Mouse (Mus musculus): Measurements from ENCODE around the gene Synpo2. TPM values are rescaled to one million over a fixed set of nuclear protein-coding genes. Genes with fewer than 3 reads are reported as not detected.

The Synpo2 gene
- polyA plus RNA-seq, 1 experiment = 0.29 TPM

DNA sequence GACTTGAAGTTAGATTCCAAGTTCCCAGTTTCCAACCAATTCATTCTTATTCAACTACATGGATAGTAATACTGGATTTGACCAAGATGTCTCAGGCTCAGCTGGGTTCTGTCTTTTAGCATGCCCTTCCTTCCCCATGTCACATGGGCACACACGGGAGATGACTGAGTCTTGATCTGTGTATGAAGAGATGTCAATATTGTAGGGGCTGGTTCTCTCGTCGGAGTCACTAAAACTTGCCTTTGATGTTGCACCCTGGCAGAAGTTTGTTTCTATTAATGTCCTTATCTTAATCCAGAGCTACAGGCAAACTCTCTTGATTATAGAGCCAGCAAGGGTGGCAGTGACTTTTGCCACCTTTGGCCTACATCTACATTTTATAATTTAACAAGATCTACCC, 154.3 kb downstream of the Synpo2 start:
- TF ChIP-seq CTCF (IDR thresholded peaks at IDR 0.05; ENCODE audit: low read depth, low read length) (no peak), POLR2A (IDR thresholded peaks at IDR 0.05; ENCODE audit: borderline replicate concordance, low read depth, low read length) (no peak)
- Histone ChIP-seq H3K27ac (ENCODE audit: insufficient read depth, low read depth, low read length) (no peak overlapping the region), H3K4me3 (ENCODE audit: insufficient read depth, low read length) (no peak overlapping the region), H3K4me1 (ENCODE audit: control insufficient read depth, insufficient read depth, low read length) (no peaks in the 10 kb centered on the region)

GRCm38 (mm10) chr3:123080943-123081342, 155.0 kb downstream of the Synpo2 start:
- Histone ChIP-seq H3K4me3 (ENCODE audit: insufficient read depth, low read length) (no peak overlapping the region), H3K27ac (ENCODE audit: insufficient read depth, low read depth, low read length) (no peak overlapping the region), H3K4me1 (ENCODE audit: control insufficient read depth, insufficient read depth, low read length) (no peaks in the 10 kb centered on the region)
- TF ChIP-seq POLR2A (IDR thresholded peaks at IDR 0.05; ENCODE audit: borderline replicate concordance, low read depth, low read length) = no peak
- TF ChIP-seq CTCF (IDR thresholded peaks at IDR 0.05; ENCODE audit: low read depth, low read length) = no peak

DNA sequence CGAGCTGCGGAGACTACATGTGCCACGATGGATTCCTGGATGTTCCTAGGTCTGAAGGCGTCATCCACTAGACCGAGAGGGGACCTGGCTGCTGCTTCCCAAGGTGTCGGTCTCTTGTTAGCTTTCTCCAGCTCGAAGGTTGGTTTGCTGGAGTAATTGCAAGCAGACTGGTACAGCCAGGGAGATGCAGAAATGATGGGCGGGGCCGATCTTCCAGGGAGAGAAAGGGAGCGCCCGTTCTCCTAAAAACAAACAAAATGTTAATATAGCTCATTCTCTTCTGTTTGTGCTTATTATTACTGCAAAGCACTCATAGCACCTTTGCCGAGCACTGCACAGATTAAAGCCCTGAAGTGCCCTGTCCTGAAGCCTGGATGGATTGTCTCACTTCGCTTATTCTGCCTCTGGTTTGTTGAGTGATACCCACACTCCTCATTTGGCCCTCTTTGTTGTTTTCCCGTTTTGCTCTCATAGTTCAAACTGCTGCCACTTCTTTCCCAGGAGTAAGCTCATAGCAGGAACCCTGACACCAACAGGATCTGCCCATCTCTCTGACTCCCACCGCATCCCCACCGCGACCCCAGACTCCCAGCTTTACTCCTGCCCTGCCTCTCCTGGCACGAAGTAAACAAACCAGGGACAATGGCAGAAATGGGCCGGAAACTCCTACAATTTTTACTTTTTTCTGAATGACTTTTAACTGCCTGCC, 155.8 kb downstream of the Synpo2 start:
- no peak for TF ChIP-seq POLR2A (IDR thresholded peaks at IDR 0.05; ENCODE audit: borderline replicate concordance, low read depth, low read length)
- TF ChIP-seq CTCF (IDR thresholded peaks at IDR 0.05; ENCODE audit: low read depth, low read length) = no peak
- Histone ChIP-seq H3K4me1 (ENCODE audit: control insufficient read depth, insufficient read depth, low read length) (no peaks in the 10 kb centered on the region), H3K27ac (ENCODE audit: insufficient read depth, low read depth, low read length) (no peak overlapping the region), H3K4me3 (ENCODE audit: insufficient read depth, low read length) (no peak overlapping the region)

DNA sequence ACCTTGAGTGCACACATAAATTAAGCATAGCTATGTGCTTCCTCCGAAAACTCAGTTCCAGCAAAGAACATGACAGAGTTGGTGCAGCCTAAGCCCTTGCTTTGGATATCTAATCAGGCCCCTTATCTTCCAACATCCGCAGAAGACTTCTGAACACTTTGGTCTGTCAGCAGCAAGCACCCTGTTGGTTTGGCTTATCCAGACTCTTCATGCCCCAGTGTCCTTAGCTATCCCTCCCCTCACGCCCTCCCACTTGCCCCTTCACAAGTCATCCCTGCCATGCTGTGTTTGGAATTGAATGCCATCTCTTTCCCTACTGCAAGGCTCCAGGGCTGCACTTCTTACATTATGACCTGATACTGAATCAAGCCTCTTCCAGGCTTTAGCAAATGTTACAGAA, 160.2 kb downstream of the Synpo2 start:
- H3K4me1 ChIP-seq (ENCODE audit: control insufficient read depth, insufficient read depth, low read length) = no peaks in the 10 kb centered on the region
- no peak overlapping the region for H3K4me3 ChIP-seq (ENCODE audit: insufficient read depth, low read length)
- H3K27ac ChIP-seq (ENCODE audit: insufficient read depth, low read depth, low read length) = no peak overlapping the region
- TF ChIP-seq CTCF (IDR thresholded peaks at IDR 0.05; ENCODE audit: low read depth, low read length) = no peak
- TF ChIP-seq POLR2A (IDR thresholded peaks at IDR 0.05; ENCODE audit: borderline replicate concordance, low read depth, low read length) = no peak

DNA sequence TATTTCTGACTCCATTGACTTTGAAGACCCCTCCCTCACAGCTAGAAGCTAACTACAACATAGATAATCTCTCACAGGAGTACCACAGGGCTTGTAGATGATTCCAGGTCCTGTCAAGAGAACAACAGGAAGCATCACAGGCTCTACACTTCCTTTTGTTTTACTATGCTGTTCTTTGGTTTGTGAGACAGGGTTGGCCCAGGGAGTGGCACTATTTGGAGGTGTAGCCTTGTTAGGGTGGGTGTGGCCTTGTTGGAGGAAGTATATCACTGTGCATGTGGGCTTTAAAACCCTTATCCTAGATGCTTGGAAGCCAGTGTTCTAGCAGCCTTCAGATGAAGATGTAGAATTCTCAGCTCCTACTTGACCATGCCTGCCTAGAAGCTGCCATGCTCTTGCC, 160.9 kb downstream of the Synpo2 start:
- Histone ChIP-seq H3K4me1 (ENCODE audit: control insufficient read depth, insufficient read depth, low read length) (no peaks in the 10 kb centered on the region), H3K27ac (ENCODE audit: insufficient read depth, low read depth, low read length) (no peak overlapping the region), H3K4me3 (ENCODE audit: insufficient read depth, low read length) (no peak overlapping the region)
- no peak for TF ChIP-seq CTCF (IDR thresholded peaks at IDR 0.05; ENCODE audit: low read depth, low read length)
- TF ChIP-seq POLR2A (IDR thresholded peaks at IDR 0.05; ENCODE audit: borderline replicate concordance, low read depth, low read length) = no peak

GRCm38 (mm10) chr3:123073351-123073750, 162.6 kb downstream of the Synpo2 start:
- H3K4me1 ChIP-seq (ENCODE audit: control insufficient read depth, insufficient read depth, low read length) = no peaks in the 10 kb centered on the region
- H3K27ac ChIP-seq (ENCODE audit: insufficient read depth, low read depth, low read length) = no peak overlapping the region
- TF ChIP-seq CTCF (IDR thresholded peaks at IDR 0.05; ENCODE audit: low read depth, low read length) = no peak
- no peak for TF ChIP-seq POLR2A (IDR thresholded peaks at IDR 0.05; ENCODE audit: borderline replicate concordance, low read depth, low read length)
- no peak overlapping the region for H3K4me3 ChIP-seq (ENCODE audit: insufficient read depth, low read length)

DNA sequence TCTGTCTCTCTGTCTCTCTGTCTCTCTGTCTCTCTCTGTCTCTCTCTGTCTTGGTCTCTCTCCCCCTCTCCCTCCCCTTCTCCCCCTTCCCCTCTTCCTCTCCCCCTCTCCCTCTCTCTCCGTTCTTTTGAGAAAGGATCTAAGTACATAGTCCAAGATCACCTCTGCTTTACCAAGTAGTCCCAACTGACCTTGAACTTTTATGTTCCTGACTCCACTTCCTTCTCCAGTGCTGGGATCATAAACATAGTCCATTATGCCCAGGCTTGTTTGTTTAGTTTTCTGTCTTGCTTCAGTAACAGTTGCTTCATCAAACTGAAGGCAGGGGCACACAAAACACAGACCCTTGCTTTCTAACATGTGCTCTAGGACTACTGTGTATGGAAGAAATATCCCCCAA, 163.5 kb downstream of the Synpo2 start:
- Histone ChIP-seq H3K4me3 (ENCODE audit: insufficient read depth, low read length) (no peak overlapping the region), H3K4me1 (ENCODE audit: control insufficient read depth, insufficient read depth, low read length) (no peaks in the 10 kb centered on the region), H3K27ac (ENCODE audit: insufficient read depth, low read depth, low read length) (no peak overlapping the region)
- TF ChIP-seq CTCF (IDR thresholded peaks at IDR 0.05; ENCODE audit: low read depth, low read length) (no peak), POLR2A (IDR thresholded peaks at IDR 0.05; ENCODE audit: borderline replicate concordance, low read depth, low read length) (no peak)

DNA sequence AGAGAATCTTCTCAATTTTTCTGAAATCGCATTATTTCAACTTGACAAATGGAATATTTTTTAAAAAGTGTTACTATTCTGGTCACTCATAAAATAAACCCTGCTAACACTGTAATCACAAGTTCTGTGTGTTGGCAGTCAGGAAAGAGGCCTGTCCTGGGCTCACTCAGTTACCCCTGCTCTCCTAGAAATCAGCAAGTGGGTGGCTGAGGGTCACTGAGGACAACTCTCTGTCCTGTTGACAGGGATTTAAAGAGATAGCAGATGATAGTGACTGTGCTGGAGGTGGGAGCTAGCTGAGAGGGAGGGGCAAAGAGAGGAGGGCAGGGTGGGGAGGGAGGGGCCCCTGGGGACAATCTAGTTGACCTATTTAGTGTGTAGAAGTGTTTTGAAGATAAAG, 165.0 kb downstream of the Synpo2 start:
- Histone ChIP-seq H3K4me3 (ENCODE audit: insufficient read depth, low read length) (no peak overlapping the region), H3K4me1 (ENCODE audit: control insufficient read depth, insufficient read depth, low read length) (no peaks in the 10 kb centered on the region), H3K27ac (ENCODE audit: insufficient read depth, low read depth, low read length) (no peak overlapping the region)
- no peak for TF ChIP-seq CTCF (IDR thresholded peaks at IDR 0.05; ENCODE audit: low read depth, low read length)

- H3K4me1 ChIP-seq (ENCODE audit: control insufficient read depth, insufficient read depth, low read length) = peaks cover 10% of the 10 kb centered on the region
- no peak for TF ChIP-seq CTCF (IDR thresholded peaks at IDR 0.05; ENCODE audit: low read depth, low read length)
- TF ChIP-seq POLR2A (IDR thresholded peaks at IDR 0.05; ENCODE audit: borderline replicate concordance, low read depth, low read length) = no peak
- H3K4me3 ChIP-seq (ENCODE audit: insufficient read depth, low read length) = no peak overlapping the region
- no peak overlapping the region for H3K27ac ChIP-seq (ENCODE audit: insufficient read depth, low read depth, low read length)
Measured at GRCm38 (mm10) chr3:123066836-123067235, 169.1 kb downstream of the Synpo2 start.

DNA sequence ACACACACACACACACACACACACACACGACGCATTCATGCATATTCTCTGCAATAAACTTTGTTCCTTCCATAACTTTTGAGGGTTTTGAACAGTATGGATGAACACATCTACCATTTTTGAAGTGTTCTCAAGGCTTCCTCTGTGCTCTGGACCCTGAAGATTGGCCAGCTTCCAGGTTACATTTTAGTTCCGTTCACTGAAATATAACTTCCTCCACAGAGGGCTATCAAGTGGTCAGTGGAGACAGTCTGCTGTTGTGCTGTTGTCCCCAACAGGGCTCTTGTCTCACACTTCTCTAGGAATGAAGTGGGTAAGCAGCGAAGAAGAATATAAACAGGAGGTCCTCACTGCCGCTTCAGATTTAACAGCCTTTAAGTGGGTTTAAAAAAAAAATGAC, 170.5 kb downstream of the Synpo2 start:
- Histone ChIP-seq H3K27ac (ENCODE audit: insufficient read depth, low read depth, low read length) (no peak overlapping the region), H3K4me1 (ENCODE audit: control insufficient read depth, insufficient read depth, low read length) (peaks cover 12% of the 10 kb centered on the region), H3K4me3 (ENCODE audit: insufficient read depth, low read length) (no peak overlapping the region)
- TF ChIP-seq CTCF (IDR thresholded peaks at IDR 0.05; ENCODE audit: low read depth, low read length) (no peak), POLR2A (IDR thresholded peaks at IDR 0.05; ENCODE audit: borderline replicate concordance, low read depth, low read length) (no peak)

- TF ChIP-seq CTCF (IDR thresholded peaks at IDR 0.05; ENCODE audit: low read depth, low read length) (no peak), POLR2A (IDR thresholded peaks at IDR 0.05; ENCODE audit: borderline replicate concordance, low read depth, low read length) (no peak)
- peaks cover 12% of the 10 kb centered on the region for H3K4me1 ChIP-seq (ENCODE audit: control insufficient read depth, insufficient read depth, low read length)
- no peak overlapping the region for H3K4me3 ChIP-seq (ENCODE audit: insufficient read depth, low read length)
- H3K27ac ChIP-seq (ENCODE audit: insufficient read depth, low read depth, low read length) = no peak overlapping the region
Measured at GRCm38 (mm10) chr3:123064186-123064585, 171.8 kb downstream of the Synpo2 start.

Measured in bone marrow macrophage, adult 2 months (primary cell).